Mouse (Mus musculus): ENCODE measurements around the gene Mien1.

Mien1 gene

DNA sequence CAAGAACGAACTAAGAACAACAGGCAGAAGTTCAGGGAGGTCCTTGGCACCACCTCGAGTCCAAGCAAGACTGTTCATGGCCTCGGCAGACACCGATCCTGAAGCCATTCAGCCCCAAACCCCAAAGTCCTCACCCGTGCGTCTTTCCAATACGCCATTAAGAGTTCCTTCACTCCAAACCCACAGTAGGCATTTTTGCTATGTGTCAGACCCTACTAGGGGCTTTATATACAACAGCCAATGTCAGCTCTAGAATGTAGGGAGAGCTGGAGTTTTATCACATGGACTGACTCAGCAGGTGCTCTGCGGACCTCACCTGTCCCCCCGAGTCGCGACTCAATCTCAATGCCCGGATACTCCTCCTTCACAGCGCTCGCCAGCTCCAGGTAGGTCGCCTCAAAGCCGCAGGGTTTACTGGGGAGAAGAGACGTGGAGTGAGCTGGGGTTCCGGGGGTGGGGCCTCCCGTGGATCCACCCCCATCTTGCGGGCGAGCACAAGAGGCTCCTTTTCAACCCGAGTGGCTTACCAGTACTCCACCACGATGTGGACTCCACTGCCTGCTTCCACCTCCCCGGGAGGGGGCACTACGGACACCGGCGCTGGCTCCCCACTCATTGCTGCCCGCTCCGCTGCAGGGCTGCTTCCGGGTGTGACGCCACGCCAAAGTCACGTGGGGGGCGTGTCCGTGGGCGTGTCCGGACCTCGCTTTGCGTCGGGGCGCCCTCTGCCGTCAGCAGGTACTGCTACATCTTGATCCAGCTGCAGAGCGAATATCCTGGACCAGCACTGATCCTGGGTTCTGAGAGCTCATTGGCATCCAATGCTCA is at the start of gene Mien1:
TSS of gene Mien1 (minus strand) at position 661 of the 828 bp plus-strand sequence.
- peak; percentile 96 for DNase-seq

DNA sequence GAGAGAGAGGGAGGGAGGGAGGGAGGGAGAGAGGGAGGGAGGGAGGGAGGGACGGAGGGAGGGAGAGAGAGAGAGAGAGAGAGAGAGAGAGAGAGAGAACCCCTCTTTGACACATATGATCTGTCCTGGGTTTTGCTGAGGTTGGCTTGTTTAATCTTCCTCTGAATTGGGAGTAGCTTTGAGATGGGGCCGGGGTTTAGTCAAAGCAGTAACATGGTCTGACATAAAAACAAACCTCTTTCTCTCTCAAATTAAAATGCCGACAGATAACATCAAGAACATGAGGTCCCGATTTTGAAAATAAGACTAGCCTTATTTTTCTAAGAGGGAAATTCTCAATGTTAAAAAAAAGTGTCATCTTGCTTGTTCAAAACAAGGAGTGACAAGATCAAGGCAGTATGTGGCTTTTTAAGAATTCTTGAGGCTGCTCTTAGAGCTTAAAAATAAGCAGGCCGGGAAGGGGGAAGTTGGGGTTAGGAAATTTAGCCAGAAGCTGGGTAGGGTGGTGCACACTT is 48.8 kb upstream of the Mien1 start:
- DNase-seq: peak; percentile 35

DNA sequence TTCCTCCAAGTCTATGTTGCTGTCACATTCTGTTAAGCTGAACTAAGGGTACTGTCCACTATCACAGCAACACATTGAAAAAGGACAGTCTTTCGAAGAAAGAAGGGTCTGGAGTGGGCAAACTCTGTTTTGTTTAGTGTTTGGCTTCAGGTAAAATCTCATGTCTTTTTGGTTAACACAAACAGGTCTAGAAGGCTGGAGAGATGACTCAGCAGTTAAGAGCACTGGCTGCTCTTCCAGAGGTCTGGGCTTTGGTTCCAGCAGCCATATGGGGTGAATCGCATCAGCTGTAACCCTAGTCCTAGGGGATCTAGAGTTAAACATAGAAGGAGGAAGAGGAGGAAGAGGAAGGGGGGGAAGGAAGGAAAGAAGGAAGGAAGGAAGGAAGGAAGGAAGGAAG is 47.0 kb upstream of the Mien1 start:
- DNase-seq: no peak

DNA sequence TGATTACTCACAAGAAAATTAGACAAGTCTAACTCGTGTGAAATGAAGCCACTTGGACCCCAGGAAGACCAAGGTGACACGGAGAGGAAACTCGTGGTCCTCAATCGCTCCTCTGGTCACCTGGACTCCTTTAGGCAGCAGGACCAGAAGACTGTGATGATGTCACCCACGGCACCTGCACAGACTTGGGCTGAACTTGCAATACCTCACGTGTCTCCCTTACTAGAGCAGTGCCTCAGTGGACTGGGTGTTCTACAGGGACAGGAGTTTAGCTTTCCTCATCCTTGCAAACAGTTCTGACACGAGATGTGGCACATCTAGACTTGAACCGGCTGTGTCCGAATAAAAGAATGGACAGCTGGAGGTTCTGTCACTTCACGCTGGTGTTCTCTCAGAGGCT is 43.3 kb upstream of the Mien1 start:
- DNase-seq: no peak

DNA sequence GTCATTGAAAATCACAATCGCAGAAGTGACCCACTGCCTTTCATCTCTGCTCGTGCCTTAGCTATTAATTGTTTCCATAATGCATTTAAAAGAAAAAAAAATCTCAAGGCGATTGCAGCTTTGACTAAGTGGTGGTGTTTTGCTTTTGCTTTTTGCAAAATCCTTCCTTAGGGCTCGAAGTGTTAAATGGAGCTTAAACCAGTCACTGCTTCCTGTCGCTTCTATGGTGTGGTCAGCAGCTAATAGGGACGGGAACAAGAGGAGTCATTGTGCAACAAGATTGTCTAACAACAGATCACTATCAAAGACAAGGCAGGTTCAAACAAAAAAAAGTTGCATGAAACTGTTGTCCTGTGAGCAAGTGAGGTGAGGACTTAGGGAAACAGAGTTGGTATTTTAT is 42.4 kb upstream of the Mien1 start:
- DNase-seq: no peak

DNA sequence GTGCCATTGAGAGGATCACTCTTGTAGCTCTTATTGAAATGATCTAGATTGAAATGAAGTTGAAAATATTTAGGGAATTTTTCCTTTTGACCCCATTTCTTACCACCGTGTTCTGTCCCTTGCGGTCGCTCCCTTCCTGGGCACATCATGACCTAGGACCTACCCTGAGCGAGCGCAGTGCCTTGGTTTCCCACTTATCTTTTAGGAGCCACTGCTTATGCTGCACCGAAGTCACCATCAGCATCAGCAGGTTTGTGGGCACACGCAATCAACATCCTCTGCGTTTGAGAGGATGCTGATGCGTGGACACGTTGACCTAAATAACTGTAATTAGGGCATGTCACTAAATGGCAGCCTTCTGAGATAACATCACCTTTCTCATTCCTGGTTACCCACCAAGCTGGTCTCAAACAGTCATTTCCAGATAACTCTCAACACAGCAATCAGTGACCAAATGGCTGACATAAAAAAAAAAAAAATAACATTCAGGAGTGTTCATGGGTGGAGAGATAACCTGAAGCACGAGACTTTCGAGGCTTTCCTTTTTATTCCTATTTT is 41.2 kb upstream of the Mien1 start:
- no peak for DNase-seq

DNA sequence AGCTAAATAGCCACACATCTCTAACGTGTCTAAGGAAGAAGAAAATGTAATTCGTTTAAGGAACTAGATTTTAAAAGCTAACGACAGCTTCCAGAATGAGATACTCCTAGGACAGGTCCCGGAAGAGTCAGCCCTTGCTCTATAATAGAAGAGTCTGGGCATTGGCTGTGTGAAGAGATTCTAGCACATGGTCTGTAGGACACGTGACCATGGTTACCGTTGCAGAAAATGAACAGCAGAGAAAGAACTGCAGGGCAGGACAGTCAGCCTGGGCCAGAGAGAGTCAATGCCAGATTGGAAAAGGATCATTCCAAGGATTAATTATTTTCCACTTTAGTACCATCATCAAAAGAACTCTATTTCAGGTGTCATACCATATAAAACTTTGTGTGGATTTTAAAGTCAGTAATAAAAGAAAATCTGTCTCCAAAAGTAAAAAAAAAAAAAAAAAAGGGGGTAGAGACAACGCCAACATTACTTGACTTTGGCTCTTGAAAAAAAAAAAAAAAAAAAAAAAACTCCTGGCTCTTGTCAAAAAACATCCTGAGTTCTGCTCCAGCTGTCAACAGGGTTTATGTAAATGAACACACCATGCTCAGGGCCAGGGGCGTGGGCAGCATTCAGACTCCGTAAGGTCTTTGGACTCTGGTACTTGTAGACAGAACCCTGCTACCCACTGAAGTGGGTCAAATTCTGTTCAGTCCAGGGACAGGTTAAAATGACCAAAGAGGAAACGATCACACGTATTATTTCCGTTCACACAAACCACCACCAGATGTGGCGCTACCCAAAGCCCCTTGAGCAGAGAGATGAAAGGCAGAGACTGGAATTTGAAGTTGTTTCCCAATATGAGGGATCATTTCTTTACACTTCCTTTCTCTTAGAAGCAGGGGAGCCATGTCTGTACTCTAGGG is 40.5 kb upstream of the Mien1 start:
- peak; percentile 46 for DNase-seq

DNA sequence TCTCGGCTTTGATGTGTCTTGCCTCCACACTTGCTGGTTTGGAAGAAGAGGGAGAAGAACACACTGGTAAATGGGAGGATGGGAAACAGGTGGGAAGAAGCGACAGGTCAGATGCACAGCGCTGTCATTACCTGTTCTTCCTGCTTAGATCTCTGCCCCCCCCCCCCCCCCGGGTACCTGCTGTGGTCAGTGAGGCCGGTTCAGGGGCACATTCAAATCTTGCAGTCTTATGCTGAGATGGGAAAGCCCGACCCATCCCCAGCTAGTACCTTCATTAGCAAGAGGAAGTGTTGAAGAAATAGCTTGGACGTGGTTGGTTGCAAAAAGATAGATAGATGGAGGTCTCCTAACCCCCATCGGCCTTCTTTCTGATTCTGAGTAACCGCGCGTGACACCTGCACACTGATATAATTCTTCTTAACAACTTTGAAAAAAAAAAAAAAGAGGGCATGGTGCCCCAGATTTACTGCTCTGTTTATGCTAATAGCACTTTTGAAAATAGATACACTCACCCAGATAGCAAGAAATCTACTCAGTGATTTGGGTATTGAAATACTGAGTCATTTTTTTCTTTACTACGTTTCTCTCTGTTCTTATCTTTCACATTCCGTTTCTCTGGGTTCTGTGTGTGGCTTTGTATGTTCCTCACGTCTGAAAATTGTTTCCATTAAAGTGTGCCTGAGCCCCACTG is 38.4 kb upstream of the Mien1 start:
- no peak for DNase-seq

DNA sequence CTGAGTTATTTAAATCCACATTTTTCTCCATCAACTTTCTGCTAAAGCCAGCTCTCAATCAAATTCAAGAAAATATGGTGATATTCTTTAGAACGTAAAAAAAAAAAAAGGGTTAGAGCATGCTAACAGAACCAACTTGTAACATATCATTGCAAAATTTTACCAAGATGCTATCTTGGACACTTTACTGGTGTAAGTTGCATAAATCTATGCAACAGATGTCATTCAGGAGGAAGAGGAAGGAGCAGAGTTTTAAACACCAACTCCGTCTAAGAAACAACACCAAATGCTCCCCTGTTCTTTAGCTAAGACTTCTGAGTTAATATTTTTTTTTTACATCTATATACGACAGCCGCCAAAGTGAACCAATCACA is 37.6 kb upstream of the Mien1 start:
- DNase-seq: no peak

DNA sequence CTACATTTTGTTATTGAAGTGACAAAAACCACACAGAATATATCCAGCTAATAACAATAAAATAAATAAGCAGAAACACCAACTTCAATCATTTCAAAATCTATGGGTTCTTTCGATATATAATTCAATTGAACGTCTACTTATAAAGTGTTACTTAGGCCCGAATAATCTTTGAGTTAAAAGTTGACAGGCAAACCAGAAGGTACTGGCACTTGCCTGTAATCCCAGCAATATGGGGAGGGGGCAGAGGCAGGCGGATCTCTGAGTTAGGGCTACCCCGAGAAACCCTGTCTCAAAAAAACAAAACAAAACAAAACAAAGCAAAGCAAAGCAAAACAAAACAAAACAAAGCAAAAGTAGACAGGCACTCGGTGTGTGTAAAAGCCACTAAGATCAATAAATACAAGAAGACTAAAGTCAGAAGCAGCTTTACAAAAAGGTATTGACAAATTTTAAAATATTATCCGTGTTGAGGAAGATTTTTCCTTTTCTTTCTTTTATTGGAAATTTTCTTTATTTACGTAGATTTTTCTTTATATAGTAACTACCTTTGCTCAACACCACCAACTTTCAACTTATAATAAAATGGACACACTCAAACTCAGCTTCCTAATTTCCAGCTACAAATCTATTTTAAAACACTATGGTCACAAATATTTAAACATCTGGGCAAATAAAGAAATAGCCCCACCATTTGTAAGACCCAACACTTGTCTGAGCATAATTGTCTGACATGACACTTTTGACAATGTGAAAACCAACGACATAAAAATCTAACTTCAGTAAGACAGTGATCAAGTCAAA is 37.0 kb upstream of the Mien1 start:
- DNase-seq: no peak

DNA sequence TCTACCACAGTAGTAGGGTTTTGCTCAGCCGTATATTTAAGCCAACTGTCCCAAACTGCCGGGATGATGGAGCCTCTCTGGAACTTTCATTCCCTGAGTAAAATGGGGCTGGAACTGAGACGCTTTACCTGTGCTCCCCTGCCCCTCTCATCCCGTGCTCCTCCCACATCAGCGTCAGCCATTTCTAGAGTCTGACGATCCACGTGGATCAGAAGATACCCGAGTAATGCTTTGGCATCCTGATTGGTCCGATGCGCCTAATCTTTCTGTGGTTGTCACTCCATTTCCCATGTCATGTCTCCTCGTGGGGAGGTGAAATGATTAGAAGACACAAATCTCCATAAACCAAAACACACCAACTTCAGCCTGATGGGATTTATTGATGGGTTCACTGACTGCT is 36.2 kb upstream of the Mien1 start:
- no peak for DNase-seq

DNA sequence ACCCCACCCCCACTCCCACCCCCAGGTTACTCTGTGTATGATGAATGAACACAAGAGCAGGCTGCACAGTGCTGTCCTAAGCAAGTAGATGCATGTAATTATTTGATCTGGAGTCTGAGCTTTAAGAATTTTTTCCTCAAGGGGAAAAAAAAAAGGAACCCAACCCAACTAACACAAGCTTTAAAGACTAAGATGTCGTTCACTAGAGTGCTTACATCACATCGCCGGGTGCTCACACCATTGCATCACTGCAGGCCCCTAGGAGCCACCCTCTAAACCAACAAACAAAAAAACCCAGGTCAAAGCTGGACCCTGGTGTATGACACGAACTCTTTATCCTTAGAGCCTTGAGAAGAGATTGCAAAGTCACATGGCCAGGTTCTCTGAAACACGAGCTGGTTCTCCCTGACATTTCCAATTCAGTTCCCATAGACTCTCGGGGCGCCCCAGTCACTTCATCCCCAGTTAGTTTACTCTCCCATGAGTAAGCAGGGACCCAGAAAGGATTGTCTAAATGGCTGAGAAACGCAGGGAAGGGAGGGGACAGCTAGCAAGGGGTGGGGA is 35.2 kb upstream of the Mien1 start:
- no peak for DNase-seq

DNA sequence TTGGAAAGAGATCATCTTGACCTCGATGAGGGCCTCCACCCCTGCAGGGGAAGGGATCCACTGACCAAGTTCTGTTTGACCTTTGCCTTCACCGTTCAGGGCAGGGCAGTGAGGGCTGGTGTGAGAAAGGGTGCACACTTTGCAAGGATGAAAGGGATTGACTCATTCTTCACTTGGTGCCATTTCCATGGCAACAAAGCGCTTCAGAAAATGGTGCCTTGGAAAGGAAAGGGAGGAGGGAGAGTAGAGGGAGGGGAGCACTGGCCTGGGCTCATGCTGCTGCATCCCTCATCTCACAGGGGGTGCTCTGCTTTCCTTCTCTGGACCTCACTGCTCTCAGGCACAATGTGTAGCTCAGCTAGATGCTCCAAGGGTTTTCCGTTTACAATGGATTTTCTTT is 33.9 kb upstream of the Mien1 start:
- DNase-seq: no peak

DNA sequence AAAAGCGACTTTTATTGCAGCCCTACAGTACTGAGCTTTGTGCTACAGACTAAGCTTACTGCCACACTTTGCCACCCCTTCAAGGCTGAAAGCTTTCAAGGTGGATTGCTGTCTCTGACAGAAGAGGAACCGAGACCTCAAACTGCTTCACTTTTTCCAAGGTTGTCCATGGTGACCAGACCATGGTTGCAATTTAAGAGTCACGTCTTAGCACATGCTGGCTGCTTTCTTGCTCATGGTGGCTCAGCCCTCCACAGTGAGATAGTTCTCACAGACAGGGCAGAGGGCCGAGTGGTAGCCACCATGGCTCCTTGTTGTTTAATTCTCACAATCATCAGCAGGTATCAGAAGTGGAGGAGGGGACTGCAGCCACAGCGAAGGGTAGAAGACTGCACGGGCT is 32.0 kb upstream of the Mien1 start:
- no peak for DNase-seq

DNA sequence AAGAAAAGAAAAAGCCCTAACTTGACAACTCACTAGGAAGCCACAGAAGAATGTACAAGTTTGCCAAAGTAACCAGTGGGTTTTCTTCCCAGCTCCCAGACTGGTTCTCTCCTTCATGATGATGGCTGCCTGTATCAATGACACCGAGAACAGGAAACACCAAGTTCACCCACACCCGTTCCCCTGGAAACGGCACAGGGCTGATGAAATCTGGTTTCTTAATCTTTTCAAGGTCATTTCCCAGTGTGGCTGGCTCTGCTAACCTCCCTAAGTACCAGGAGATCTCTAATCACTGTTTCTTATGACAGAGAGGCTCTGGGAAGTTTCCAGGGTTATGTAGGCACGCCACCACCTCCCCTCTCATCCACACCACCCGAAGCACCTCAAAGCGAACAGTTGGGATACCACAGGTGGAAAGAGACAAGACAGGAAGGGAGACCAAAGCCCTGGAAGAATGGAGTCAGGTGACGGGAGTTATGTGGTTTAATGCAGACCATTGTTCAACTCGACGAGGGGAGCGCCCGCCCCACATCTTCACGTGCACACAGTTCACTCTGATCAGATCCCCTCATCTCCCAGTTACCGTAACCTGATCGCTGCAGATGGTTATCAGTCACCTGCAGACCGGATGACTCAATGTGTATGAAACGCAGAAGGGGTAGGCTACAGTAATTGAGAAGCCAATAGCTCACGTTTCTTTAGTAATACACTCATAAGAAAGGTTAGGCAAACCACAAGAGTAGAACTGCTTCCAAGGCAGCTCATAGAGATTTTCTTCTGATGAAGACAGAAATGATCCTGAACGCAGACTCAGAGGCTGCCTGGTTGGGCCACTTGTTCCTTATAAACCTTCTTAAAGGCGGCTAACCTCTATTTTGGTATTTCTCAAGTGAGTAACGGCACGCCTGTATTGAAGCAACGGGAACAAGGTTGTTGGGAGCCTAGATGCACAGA is 31.2 kb upstream of the Mien1 start:
- peak; percentile 66 for DNase-seq

DNA sequence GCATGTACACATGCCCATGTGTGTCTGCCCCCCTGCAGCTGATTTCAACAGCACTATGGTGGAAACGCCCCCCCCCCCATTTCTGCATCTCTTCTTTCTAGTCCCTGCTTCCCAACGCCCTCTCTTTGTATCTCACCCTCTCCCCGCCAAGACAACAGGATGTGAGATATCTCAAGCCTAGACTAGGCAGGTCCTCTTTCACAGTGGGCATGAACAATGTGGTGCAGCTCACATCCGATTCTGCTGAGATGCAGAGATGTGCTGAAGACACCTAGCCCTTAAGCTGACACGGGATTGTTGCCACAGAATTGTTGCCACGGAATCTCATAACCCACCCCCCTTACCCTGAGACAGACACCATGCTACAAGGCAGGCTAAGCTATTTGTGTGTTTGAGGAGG is 25.7 kb upstream of the Mien1 start:
- peak; percentile 57 for DNase-seq

DNA sequence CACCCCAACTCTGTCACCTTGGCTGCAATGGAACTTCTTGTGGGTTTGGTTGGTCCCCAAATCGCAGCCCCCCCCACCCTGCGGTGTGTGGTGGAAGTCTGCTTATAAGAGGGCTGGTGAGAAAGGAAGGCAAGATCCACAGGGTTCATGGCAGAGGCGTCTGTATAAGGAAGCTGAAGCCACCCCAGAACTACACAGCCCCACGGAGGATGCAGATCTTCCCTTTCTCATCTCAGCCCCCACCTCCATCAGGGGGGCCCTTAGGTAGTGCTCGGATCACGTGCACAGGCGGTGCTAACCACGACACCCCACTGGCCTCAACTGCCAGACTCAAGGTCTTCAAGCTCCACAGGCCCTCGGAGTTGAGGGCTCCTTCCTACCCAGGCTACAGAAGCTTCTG is 25.1 kb upstream of the Mien1 start:
- peak; percentile 72 for DNase-seq

DNA sequence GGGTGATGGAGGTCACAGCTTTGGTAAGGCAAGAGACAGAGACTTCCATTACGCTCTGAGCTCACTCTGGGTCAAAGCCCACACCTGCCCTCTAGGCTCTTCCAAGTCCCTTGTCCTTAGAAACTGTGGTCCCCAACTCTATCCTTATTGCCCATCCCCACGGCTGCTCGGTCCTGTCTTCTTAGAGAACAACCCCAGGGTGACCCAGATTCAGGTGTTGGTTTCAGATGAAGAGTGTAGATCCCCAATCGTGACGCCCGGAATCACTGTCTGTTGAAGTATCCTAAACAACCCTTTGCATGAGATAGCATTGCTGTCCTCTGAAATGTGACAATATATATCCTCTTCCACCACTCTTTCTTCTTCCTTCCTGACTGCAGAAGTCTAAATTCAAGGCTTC is 23.5 kb upstream of the Mien1 start:
- no peak for DNase-seq

DNA sequence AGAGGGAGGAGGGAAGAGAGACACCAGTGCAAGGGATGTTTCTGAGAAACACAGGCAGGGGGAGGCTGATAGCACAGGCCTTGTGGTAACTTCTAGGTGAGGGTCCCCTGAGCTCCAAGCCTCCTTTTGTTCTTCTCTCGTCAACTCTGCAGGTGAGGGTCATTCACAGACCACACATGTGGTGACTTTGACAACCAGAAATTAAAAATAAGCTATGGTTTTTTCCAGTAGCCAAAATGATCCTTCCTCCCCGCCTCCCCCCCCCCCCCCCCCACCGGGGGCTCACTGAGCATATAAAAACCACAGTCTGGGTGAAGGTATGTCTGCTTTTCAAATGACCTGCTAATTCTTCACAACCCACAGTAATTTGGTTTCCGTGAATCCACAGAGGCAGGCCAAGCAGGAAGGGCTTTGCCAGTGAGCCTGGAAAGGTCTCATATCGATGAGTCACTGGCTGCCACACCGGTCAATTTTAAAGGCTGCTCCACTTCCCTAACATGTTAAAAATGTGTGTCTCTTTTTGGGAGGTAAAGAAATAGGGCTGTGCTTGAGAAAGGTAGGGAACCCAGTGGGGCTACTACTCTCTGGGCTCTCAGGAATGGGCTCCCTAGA is 22.4 kb upstream of the Mien1 start:
- DNase-seq: no peak

DNA sequence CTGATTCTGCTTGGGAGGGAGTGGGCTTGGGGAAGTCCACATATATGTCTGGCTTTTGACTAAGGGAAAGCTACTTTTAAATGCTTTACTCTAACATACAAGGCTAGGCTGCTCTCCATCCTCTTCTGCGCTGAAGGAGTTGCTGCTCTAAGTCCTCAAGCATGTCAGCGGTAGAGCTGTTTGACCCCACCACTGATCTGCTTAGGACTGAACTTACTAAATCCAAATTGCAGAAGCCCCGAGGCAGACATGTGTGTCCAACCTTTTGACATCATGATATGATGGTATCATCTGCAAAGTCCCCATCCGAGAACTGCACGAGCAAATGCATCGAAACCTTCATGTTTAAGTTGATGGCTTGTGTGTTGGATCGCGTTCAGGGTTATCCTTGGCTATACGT is 21.1 kb upstream of the Mien1 start:
- DNase-seq: no peak
